Comparison of ENCODE assay signal across 10 mouse cellular contexts in genomic region chr15:97798134-97798533, GRCm38 (mm10). TPM values are rescaled to one million over a fixed set of nuclear protein-coding genes. Genes with fewer than 3 reads are reported as not detected.
A peak's percentile ranks its signal among the peaks of the same experiment; 100 is the strongest.
DNase-seq lines count a peak whose midpoint lies in the region; ATAC-seq lines count a peak whose summit lies in the region.
"Had no signal": no experiment of that assay in that cellular context is flagged by ENCODE, and none has a peak within 500 bp of the region (broad histone marks: within the 10 kb centered on the region; RNA-seq: fewer than 3 reads in every experiment).

No protein-coding gene starts in this region.

- H3K9ac ChIP-seq in heart, embryonic 16.5 days (ENCODE audit: low read length), result no peak overlapping the region
- no peak overlapping the region for H3K9ac ChIP-seq in forebrain, embryonic 13.5 days
- H3K9ac ChIP-seq in liver, embryonic 13.5 days, result no peak overlapping the region
- H3K9ac ChIP-seq in neural tube, embryonic 15.5 days (replicated peaks), result no peak overlapping the region

- intact Hi-C loops in heart, postnatal 10 days (cut with DNase I), result no loop called here

- no peak overlapping the region for H3K27ac ChIP-seq in heart, embryonic 16.5 days (ENCODE audit: low read length)
- H3K27ac ChIP-seq in forebrain, embryonic 13.5 days, result peak overlapping the region; percentile 14; the same call in 1 of the 2 replicates
- no peak overlapping the region for H3K27ac ChIP-seq in liver, embryonic 13.5 days
- peak overlapping the region; percentile 46 for H3K27ac ChIP-seq in neural tube, embryonic 15.5 days (replicated peaks)
- H3K27ac ChIP-seq: stomach, postnatal 0 days had no signal

- H3K4me1 ChIP-seq in heart, embryonic 16.5 days (ENCODE audit: control insufficient read depth, insufficient read depth, low read length), result no peaks in the 10 kb centered on the region
- H3K4me1 ChIP-seq in forebrain, embryonic 13.5 days, result peaks cover 28% of the 10 kb centered on the region
- H3K4me1 ChIP-seq in liver, embryonic 13.5 days (replicated peaks), result no peaks in the 10 kb centered on the region; the same call in 1 of the 2 replicates
- H3K4me1 ChIP-seq in neural tube, embryonic 15.5 days, result peaks cover 29% of the 10 kb centered on the region

- H3K27me3 ChIP-seq in heart, embryonic 16.5 days (ENCODE audit: control insufficient read depth, insufficient read depth, low read length), result no peaks in the 10 kb centered on the region
- H3K27me3 ChIP-seq in forebrain, embryonic 13.5 days, result no peaks in the 10 kb centered on the region
- H3K27me3 ChIP-seq in liver, embryonic 13.5 days, result no peaks in the 10 kb centered on the region
- H3K27me3 ChIP-seq in neural tube, embryonic 15.5 days (replicated peaks), result no peaks in the 10 kb centered on the region

- 46% methylated on average over 17 of the region's 17 CpGs for WGBS in heart, embryonic 16.5 days
- whole genome bisulfite sequencing in forebrain, embryonic 13.5 days, result 30% methylated on average over 17 of the region's 17 CpGs
- 73% methylated on average over 17 of the region's 17 CpGs for WGBS in liver, embryonic 13.5 days (ENCODE audit: insufficient replicate concordance)
- WGBS in neural tube, embryonic 15.5 days, result 18% methylated on average over 17 of the region's 17 CpGs

- no peak overlapping the region for H3K4me3 ChIP-seq in heart, embryonic 16.5 days (ENCODE audit: low read length)
- H3K4me3 ChIP-seq in forebrain, embryonic 13.5 days, result no peak overlapping the region
- H3K4me3 ChIP-seq in liver, embryonic 13.5 days (replicated peaks), result no peak overlapping the region
- no peak overlapping the region for H3K4me3 ChIP-seq in neural tube, embryonic 15.5 days (replicated peaks)

- no peak for DNase-seq in heart, postnatal 10 days
- DNase-seq in liver, embryonic 13.5 days, result no peak
- DNase-seq in spleen, postnatal 14 days (ENCODE audit: low spot score in 2 of 2), result no peak
- DNase-seq in kidney, adult 9 months, result no peak
- DNase-seq in right cerebral cortex, postnatal 4 days, result no peak
- DNase-seq: cerebellum, postnatal 25 days had no signal

- peaks cover 53% of the 10 kb centered on the region for H3K36me3 ChIP-seq in heart, embryonic 16.5 days (ENCODE audit: control insufficient read depth, insufficient read depth)
- H3K36me3 ChIP-seq in forebrain, embryonic 13.5 days (ENCODE audit: poor library complexity, severe bottlenecking), result peaks cover 81% of the 10 kb centered on the region
- H3K36me3 ChIP-seq in liver, embryonic 13.5 days, result peaks cover 73% of the 10 kb centered on the region
- H3K36me3 ChIP-seq in neural tube, embryonic 15.5 days, result peaks cover 61% of the 10 kb centered on the region

- peak; percentile 71 for ATAC-seq in heart, embryonic 16.5 days (replicated peaks; ENCODE audit: extremely low read depth, insufficient read depth, low FRiP score)
- peak; percentile 54; the same call in 1 of the 2 replicates for ATAC-seq in forebrain, embryonic 13.5 days
- peak; percentile 19 for ATAC-seq in liver, embryonic 13.5 days (ENCODE audit: low read depth)
- peak; percentile 48; the same call in 1 of the 2 replicates for ATAC-seq in neural tube, embryonic 15.5 days (ENCODE audit: low FRiP score)

- H3K4me2 ChIP-seq in heart, embryonic 16.5 days (ENCODE audit: low read depth, low read length), result no peak overlapping the region
- no peak overlapping the region for H3K4me2 ChIP-seq in forebrain, embryonic 13.5 days
- H3K4me2 ChIP-seq in liver, embryonic 13.5 days, result no peak overlapping the region
- peak overlapping the region; percentile 9 for H3K4me2 ChIP-seq in neural tube, embryonic 15.5 days

- H3K9me3 ChIP-seq in heart, embryonic 16.5 days (replicated peaks; ENCODE audit: control insufficient read depth, low read length), result no peaks in the 10 kb centered on the region
- no peaks in the 10 kb centered on the region for H3K9me3 ChIP-seq in forebrain, embryonic 13.5 days (replicated peaks)
- no peaks in the 10 kb centered on the region for H3K9me3 ChIP-seq in liver, embryonic 13.5 days (replicated peaks)
- no peaks in the 10 kb centered on the region for H3K9me3 ChIP-seq in neural tube, embryonic 15.5 days (replicated peaks)

RNA-seq across cellular contexts. Expression of gene Slc48a1, which starts 19.8 kb away (rescaled TPM):
- 71.0 and 76.0 TPM in 2 replicates for polyA plus RNA-seq in heart, embryonic 16.5 days (2015; fragmentation: Nextera tagmentation; extraction: Ambion mirVana)
- total RNA-seq in heart, postnatal 10 days (2021), result 10 to 100 TPM; 62.0 to 71.0 TPM
- polyA plus RNA-seq in forebrain, embryonic 13.5 days (2015; fragmentation: Nextera tagmentation; extraction: Ambion mirVana), result 44.1 and 45.2 TPM in 2 replicates
- polyA plus RNA-seq in liver, embryonic 13.5 days (2015; fragmentation: Nextera tagmentation; extraction: Ambion mirVana), result 89.5 and 101 TPM in 2 replicates
- polyA plus RNA-seq in neural tube, embryonic 15.5 days (2015; fragmentation: Nextera tagmentation; extraction: Ambion mirVana), result 99.0 and 101 TPM in 2 replicates

RNA-seq across cellular contexts. Expression of gene Rapgef3, which starts 30.4 kb away (rescaled TPM):
- polyA plus RNA-seq in heart, embryonic 16.5 days (2015; fragmentation: Nextera tagmentation; extraction: Ambion mirVana), result 26.3 and 28.7 TPM in 2 replicates
- total RNA-seq in heart, postnatal 10 days (2021), result 10 to 100 TPM; 29.2 to 30.7 TPM
- polyA plus RNA-seq in forebrain, embryonic 13.5 days (2015; fragmentation: Nextera tagmentation; extraction: Ambion mirVana), result 6.7 and 7.8 TPM in 2 replicates
- polyA plus RNA-seq in liver, embryonic 13.5 days (2015; fragmentation: Nextera tagmentation; extraction: Ambion mirVana), result 1.2 and 1.8 TPM in 2 replicates
- polyA plus RNA-seq in neural tube, embryonic 15.5 days (2015; fragmentation: Nextera tagmentation; extraction: Ambion mirVana), result 12.5 and 19.5 TPM in 2 replicates

RNA-seq across cellular contexts. Expression of gene Hdac7, which starts 46.2 kb away (rescaled TPM):
- polyA plus RNA-seq in heart, embryonic 16.5 days (2015; fragmentation: Nextera tagmentation; extraction: Ambion mirVana), result 30.9 and 31.7 TPM in 2 replicates
- total RNA-seq in heart, postnatal 10 days (2021), result 10 to 100 TPM; 57.9 to 59.4 TPM
- polyA plus RNA-seq in forebrain, embryonic 13.5 days (2015; fragmentation: Nextera tagmentation; extraction: Ambion mirVana), result 20.3 and 23.3 TPM in 2 replicates
- 8.0 and 8.3 TPM in 2 replicates for polyA plus RNA-seq in liver, embryonic 13.5 days (2015; fragmentation: Nextera tagmentation; extraction: Ambion mirVana)
- 26.5 and 32.1 TPM in 2 replicates for polyA plus RNA-seq in neural tube, embryonic 15.5 days (2015; fragmentation: Nextera tagmentation; extraction: Ambion mirVana)

Comparison
In these comparisons a context has a peak if more than half of its experiments do, and no peak if none do; other contexts are left out.
1. ATAC-seq: peak in every context shown above with its lines; median percentile 71 in heart, embryonic 16.5 days; 54 in forebrain, embryonic 13.5 days; 48 in neural tube, embryonic 15.5 days; 19 in liver, embryonic 13.5 days.
2. H3K27ac ChIP-seq: peak in forebrain, embryonic 13.5 days (single experiment) and neural tube, embryonic 15.5 days (single experiment); none in heart, embryonic 16.5 days (single experiment) and liver, embryonic 13.5 days (single experiment).